Mouse (Mus musculus) lung, adult 18-20 months (tissue): ENCODE data around the gene Btbd35f4.
"Not testable (repeated sequence)": the region's sequence is repeated elsewhere in the genome, so short reads cannot be mapped to it uniquely, and the experiment has no call there.

Source experiments
- DNase-seq, 2 experiments: peaks; one replicate each; pipeline ENCODE4 v3.0.0; 2022; ENCODE audit warnings: mixed read lengths in 2 of 2

Btbd35f4 gene

DNA sequence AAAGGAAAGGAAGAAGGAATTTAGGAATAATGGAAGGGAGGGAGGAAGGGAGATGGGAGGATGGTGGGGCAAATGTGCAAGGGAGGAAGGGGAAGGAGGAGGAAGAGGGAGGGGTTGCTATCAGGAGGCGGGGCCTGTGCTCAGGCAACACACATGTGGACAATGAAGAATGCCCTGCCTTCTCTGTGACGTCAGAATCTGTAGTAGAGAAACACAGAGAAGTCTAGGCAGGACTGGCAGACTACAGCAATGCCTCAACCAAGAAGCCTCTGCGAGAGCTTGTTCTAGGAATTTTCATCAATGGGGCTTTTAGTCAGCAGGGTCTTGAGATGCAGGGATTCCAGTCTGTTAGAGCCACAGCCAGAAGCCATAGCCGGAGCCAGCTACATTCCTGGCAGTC, at the start of gene Btbd35f4:
Gene Btbd35f4 (plus strand): TSS at position 301 of the 400 bp plus-strand sequence.
- not testable (repeated sequence) for DNase-seq

DNA sequence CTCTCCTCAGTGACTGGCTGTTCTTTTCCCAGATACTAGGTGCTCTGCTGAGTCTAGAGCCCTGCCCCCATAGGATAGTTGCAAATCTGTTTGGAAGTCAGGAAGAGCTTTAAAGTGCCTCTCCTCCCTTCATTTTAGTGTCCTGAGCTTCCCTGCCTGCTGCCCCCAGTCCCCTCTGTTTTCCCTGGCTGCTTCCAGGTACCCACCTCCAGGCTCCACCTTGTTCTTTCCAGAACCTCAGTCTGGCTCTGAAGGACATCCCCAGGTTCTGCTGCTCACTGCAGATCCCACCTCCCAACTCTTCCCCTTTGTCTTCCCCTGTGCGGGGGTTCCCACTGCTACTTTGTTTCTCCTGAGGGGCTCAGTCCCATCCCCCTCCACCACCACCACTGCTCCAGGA, 39.7 kb downstream of the Btbd35f4 start:
- DNase-seq = not testable (repeated sequence)
